Mouse (Mus musculus) liver, embryonic 14.5 days (tissue): Measurements from ENCODE around the gene Llgl2. TPM values are rescaled to one million over a fixed set of nuclear protein-coding genes. Genes with fewer than 3 reads are reported as not detected.

ENCODE experiments used
- ATAC-seq: fragments of 200-750 bp; cut with Nextera tagmentation; 2 replicates; pipeline ENCODE4 v1.8.0; 2017; ENCODE audit warnings: moderate number of reproducible peaks, mild to moderate bottlenecking, moderate library complexity; ENCODE audit not compliant: insufficient read depth
- DNase-seq, 3 experiments: peaks; one replicate each; pipeline ENCODE4 v3.0.0-alpha.2; 2012 to 2013; ENCODE audit warnings: low read depth in 3 of 3, low spot score in 3 of 3
- H3K27ac ChIP-seq: fragments of 300-500 bp; sonication (generic); 2 replicates; pipeline ENCODE4 v1.5.1; 2014; ENCODE audit warnings: moderate library complexity, mild to moderate bottlenecking, control low read depth, inconsistent platforms
- H3K27me3 ChIP-seq: fragments of 300-500 bp; sonication (generic); 2 replicates; pipeline ENCODE4 v1.6.1; 2014; ENCODE audit warnings: mild to moderate bottlenecking, low read length, moderate library complexity; ENCODE audit not compliant: control insufficient read depth, insufficient read depth
- H3K36me3 ChIP-seq: fragments of 300-500 bp; sonication (generic); replicated peaks from 2 replicates; pipeline ENCODE4 v1.6.1; 2014; ENCODE audit warnings: low read depth; ENCODE audit not compliant: control insufficient read depth, insufficient read depth
- H3K4me1 ChIP-seq, 2 experiments: fragments of 200-500 bp in 1 of 2; fragments of 300-500 bp in 1 of 2; sonication (generic) in 1 of 2; replicated peaks; 2 replicates each; pipeline ENCODE4 v1.6.1; 2012 to 2014; ENCODE audit warnings: antibody characterized with exemption in 1 of 2, inconsistent platforms in 1 of 2, low read length in 1 of 2; ENCODE audit not compliant: control insufficient read depth in 2 of 2, insufficient read depth in 2 of 2
- H3K4me2 ChIP-seq: fragments of 300-500 bp; sonication (generic); 2 replicates; pipeline ENCODE4 v1.6.1; 2014; ENCODE audit warnings: low read depth, mild to moderate bottlenecking, control low read depth, moderate library complexity
- H3K4me3 ChIP-seq, 2 experiments: fragments of 200-500 bp in 1 of 2; fragments of 300-500 bp in 1 of 2; sonication (generic) in 1 of 2; 2 replicates each; pipeline ENCODE4 v1.5.1; 2012 to 2014; ENCODE audit warnings: low read depth in 2 of 2, low read length in 2 of 2, mild to moderate bottlenecking in 2 of 2, control low read depth in 1 of 2, inconsistent platforms in 1 of 2, moderate library complexity in 1 of 2; ENCODE audit not compliant: insufficient read depth in 1 of 2
- H3K9ac ChIP-seq: fragments of 300-500 bp; sonication (generic); replicated peaks from 2 replicates; pipeline ENCODE4 v1.6.1; 2014; ENCODE audit warnings: mild to moderate bottlenecking, control low read depth, moderate library complexity
- H3K9me3 ChIP-seq: fragments of 300-500 bp; sonication (generic); 2 replicates; pipeline ENCODE4 v1.6.1; 2016; ENCODE audit warnings: low read length, mixed read lengths; ENCODE audit not compliant: control insufficient read depth
- CTCF ChIP-seq: IDR thresholded peaks from 2 replicates; pipeline ENCODE4 v1.5.1; 2016; ENCODE audit warnings: antibody characterized with exemption, low read depth, control low read depth
- EP300 ChIP-seq: IDR thresholded peaks from 2 replicates; pipeline ENCODE4 v1.6.1; 2016; ENCODE audit warnings: antibody characterized with exemption, low read depth
- WGBS: fragments of 180-500 bp; shearing (Covaris S2); extraction: QIAGEN DNeasy Blood & Tissue Kit; methylation state at CpG from one replicate; pipeline ENCODE4 v1.1.7; 2014; ENCODE audit not compliant: insufficient replicate concordance; 5-methylcytosine and 5-hydroxymethylcytosine counted together
- polyA plus RNA-seq, 2 experiments: library from polyadenylated mRNA; depleted of rRNA in 1 of 2; stranded (reverse) in 1 of 2; unstranded in 1 of 2; fragments of >200 nt; fragmentation: Nextera tagmentation in 1 of 2; extraction: Ambion mirVana in 1 of 2; gene quantifications; 2 replicates each; pipeline versions ENCODE4 v1.2.1 to v1.2.3; 2012 to 2014

The Llgl2 gene
- polyA plus RNA-seq, 2 experiments, result 7.5 to 10.5 TPM

DNA sequence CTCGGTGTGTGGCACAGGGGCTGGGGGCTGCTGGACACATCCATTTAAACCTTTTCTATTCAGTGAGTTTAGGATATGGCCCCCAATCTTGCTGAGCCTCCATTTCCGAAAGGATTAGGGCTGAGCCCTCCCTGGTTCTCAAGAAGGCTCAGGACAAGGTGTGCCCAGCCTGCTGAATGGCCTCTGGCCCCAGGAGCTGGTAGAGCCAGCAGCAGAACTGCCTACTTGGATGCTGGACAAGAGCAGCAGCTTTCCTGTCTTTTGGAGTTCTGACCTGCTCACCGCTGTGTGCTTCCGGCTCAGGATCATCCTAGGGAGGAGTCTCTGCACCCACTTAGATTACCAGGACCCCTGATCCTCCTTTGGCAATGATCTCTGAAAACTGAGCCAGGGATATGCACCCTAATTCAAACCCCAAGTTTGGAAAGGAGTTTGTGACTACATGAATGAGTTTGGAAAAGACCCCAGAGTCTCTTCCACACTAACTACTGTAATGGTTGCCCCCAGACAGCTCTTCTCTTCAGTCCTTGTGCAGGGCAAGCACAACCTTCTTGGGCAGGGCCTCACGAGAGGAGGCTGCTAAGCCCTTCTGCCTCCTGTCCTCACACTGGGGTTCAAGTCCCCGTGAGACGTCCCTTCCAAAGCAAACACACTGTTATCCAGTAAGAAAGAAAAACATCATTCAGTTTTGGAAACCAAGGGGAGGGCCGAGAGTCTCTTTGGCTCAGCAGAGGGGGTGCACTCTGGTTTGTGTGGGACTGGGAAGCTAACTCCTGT is 76.9 kb downstream of the Llgl2 start:
- peak overlapping the region; percentile 100 for H3K27ac ChIP-seq

DNA sequence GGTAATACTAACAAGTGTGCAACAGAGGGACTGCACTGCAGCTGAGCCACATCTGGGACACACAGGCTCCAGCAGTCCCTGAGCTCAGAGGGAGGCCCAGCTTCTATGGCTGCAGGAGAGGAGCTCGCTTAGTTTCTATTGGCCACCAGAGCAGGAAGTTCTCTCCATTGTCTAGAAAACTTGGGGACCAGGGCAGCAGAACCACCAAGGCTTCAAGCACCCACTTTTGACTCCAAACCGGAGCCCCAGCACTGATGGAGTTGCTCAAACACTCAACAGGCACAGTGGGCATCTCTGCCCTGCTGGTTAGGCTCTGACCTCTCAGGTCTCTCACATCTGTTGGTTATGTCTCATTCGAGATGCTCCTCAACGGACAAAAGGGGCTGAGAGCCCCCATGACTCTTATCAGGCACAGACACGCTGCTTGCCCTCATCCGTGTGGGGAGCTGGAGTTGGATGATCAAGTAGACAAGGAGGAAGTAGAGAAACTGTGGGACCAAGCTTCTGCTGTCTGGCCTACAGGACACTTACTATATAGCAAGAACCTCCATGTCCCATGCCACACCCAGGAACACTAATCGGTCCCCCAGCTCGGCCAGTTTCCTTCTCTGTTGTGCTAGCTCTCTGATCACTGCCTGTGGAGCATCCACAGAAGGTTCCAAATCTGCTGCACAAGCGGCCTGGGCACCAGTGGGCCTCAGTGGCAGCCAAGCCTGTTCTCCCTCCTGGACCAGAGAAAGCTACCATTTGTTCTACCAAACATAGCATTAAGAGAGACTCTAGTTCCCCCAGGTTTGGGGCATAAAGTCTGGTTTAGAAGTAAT is 77.7 kb downstream of the Llgl2 start:
- TF ChIP-seq EP300, result peak; percentile 92
- TF ChIP-seq CTCF, result no peak
- DNase-seq (peak; percentile 76 to 80 (median 77)), ATAC-seq (peak; percentile 58)
- 14% methylated on average over 9 of the region's 9 CpGs for WGBS
- no peaks in the 10 kb centered on the region for H3K27me3 ChIP-seq
- peaks cover 32% of the 10 kb centered on the region for H3K36me3 ChIP-seq
- H3K4me2 ChIP-seq, result peak overlapping the region; percentile 95
- H3K27ac ChIP-seq, result peak overlapping the region; percentile 100
- peak overlapping the region; percentile 90 for H3K9ac ChIP-seq
- H3K9me3 ChIP-seq, result no peaks in the 10 kb centered on the region
- peak overlapping the region; percentile 70 for H3K4me3 ChIP-seq
- H3K4me1 ChIP-seq, result peaks cover 60 to 66% of the 10 kb centered on the region in 2 experiments

More for the DNA sequence above, 76.9 kb downstream of the Llgl2 start:
- Histone ChIP-seq H3K4me1 (peaks cover 56 to 63% of the 10 kb centered on the region in 2 experiments), H3K9ac (peak overlapping the region; percentile 90), H3K27me3 (no peaks in the 10 kb centered on the region), H3K4me3 (peak overlapping the region; percentile 70), H3K4me2 (peak overlapping the region; percentile 95), H3K36me3 (peaks cover 24% of the 10 kb centered on the region), H3K9me3 (no peaks in the 10 kb centered on the region)
- 16% methylated on average over 8 of the region's 8 CpGs for WGBS
- TF ChIP-seq EP300, result no peak
- no peak for TF ChIP-seq CTCF
- DNase-seq (no peak), ATAC-seq (no peak)

DNA sequence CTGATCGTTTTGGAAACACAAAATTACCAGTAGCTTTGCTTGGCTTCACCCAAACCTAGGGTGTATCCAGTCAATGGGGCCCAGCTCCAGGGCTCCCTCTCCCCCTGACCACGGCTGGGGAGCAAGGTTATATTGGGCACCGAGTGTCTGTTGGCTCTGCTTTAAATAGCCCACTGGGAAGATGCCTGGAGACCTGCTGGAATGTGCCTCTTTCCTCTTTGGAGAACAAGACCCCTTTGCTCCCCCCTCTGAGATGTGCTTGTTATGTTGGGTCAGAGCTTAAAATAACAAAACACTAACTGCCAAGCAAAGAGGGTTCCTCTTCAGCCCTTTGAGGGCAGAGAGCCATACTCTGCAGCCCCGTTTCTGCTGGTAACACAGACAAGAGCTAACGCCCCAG is 78.3 kb downstream of the Llgl2 start:
- ATAC-seq (no peak), DNase-seq (no peak)
- H3K27me3 ChIP-seq, result no peaks in the 10 kb centered on the region
- peaks cover 39% of the 10 kb centered on the region for H3K36me3 ChIP-seq
- TF ChIP-seq EP300 (no peak), CTCF (no peak)
- peak overlapping the region; percentile 100 for H3K27ac ChIP-seq
- peak overlapping the region; percentile 95 for H3K4me2 ChIP-seq
- no peaks in the 10 kb centered on the region for H3K9me3 ChIP-seq
- peak overlapping the region; percentile 70 for H3K4me3 ChIP-seq
- H3K4me1 ChIP-seq, result peaks cover 60 to 66% of the 10 kb centered on the region in 2 experiments
- peak overlapping the region; percentile 90 for H3K9ac ChIP-seq
- 19% methylated on average over 5 of the region's 5 CpGs for WGBS

DNA sequence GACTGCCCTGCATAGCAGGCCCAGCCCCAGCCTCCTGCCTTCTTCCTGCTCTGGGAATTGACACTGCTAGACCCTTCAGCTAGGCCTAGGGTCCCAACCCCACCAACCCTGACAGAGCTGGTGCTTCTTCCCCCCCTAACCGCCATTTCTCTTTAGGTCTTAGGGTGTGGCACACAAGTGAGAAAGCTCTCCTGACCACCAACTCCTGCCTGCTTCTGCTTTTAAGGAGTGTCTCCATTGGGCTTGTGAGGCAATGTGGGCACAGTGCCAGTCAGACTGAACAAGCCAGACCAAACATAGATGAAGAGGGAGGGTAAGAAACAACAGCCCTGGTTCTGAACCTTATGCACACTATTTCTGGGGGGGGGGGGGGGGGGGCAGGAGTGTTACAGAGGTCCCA is 79.0 kb downstream of the Llgl2 start:
- Histone ChIP-seq H3K36me3 (peaks cover 45% of the 10 kb centered on the region), H3K9ac (peak overlapping the region; percentile 90), H3K4me2 (peak overlapping the region; percentile 95), H3K27me3 (no peaks in the 10 kb centered on the region), H3K9me3 (no peaks in the 10 kb centered on the region), H3K4me3 (peak overlapping the region; percentile 70), H3K27ac (peak overlapping the region; percentile 100), H3K4me1 (peaks cover 60 to 66% of the 10 kb centered on the region in 2 experiments)
- ATAC-seq, result no peak
- 18% methylated on average over 1 of the region's 1 CpGs for WGBS
- DNase-seq, result no peak
- TF ChIP-seq CTCF (no peak), EP300 (no peak)
